Mouse (Mus musculus): Measurements from ENCODE around the gene Ankrd55. TPM values are rescaled to one million over a fixed set of nuclear protein-coding genes. Genes with fewer than 3 reads are reported as not detected.

The Ankrd55 gene
- total and polyA plus RNA-seq, 3 experiments = not detected

- no peak overlapping the region for H3K4me3 ChIP-seq (ENCODE audit: control insufficient read depth in 1 of 2, insufficient read depth in 1 of 2, low read depth in 2 of 2, low read length in 2 of 2)
- no peak for DNase-seq (ENCODE audit: low read depth, low spot score)
- H3K79me2 ChIP-seq (ENCODE audit: control insufficient read depth, insufficient read depth, low read length, poor library complexity) = no peaks in the 10 kb centered on the region
- no peak for TF ChIP-seq MAZ (IDR thresholded peaks at IDR 0.05; ENCODE audit: low read depth, low read length)
- no peak for TF ChIP-seq RAD21 (IDR thresholded peaks at IDR 0.05; ENCODE audit: low read depth, low read length)
- TF ChIP-seq HCFC1 (IDR thresholded peaks at IDR 0.05; ENCODE audit: low read depth, low read length) = no peak
- no peak for TF ChIP-seq POLR2AphosphoS2 (IDR thresholded peaks at IDR 0.05; ENCODE audit: low read length)
- H3K9me3 ChIP-seq (replicated peaks; ENCODE audit: insufficient read depth, low read length) = no peaks in the 10 kb centered on the region
- peaks cover 0 to 2% of the 10 kb centered on the region in 2 experiments; a peak in 2 of 4 replicates for H3K27me3 ChIP-seq (ENCODE audit: control insufficient read depth in 1 of 2, insufficient read depth in 2 of 2, low read length in 2 of 2)
- no peak overlapping the region for H3K9ac ChIP-seq (ENCODE audit: control insufficient read depth, low read depth, low read length, poor library complexity, severe bottlenecking)
- H3K27ac ChIP-seq (ENCODE audit: control insufficient read depth, low read depth, low read length) = no peak overlapping the region
- no peaks in the 10 kb centered on the region for H3K36me3 ChIP-seq (ENCODE audit: control insufficient read depth in 1 of 2, insufficient read depth in 2 of 2, low read length in 2 of 2)
- no peaks in the 10 kb centered on the region for H3K4me1 ChIP-seq (ENCODE audit: control insufficient read depth in 1 of 2, insufficient read depth in 2 of 2, low read length in 2 of 2)
Measured at GRCm38 (mm10) chr13:112405184-112405583, 116.9 kb downstream of the Ankrd55 start.

- H3K36me3 ChIP-seq (ENCODE audit: control insufficient read depth in 1 of 2, insufficient read depth in 2 of 2, low read length in 2 of 2) = no peaks in the 10 kb centered on the region
- TF ChIP-seq POLR2AphosphoS5 (IDR thresholded peaks at IDR 0.05; ENCODE audit: borderline replicate concordance, low read depth, low read length) (no peak), JUND (IDR thresholded peaks at IDR 0.05; ENCODE audit: low read depth, low read length) (no peak), TCF12 (IDR thresholded peaks at IDR 0.05; ENCODE audit: low read depth, low read length) (no peak), MYB (IDR thresholded peaks at IDR 0.05; ENCODE audit: low read depth, low read length) (no peak), ELF1 (IDR thresholded peaks at IDR 0.05; ENCODE audit: low read depth, low read length) (no peak), CHD2 (IDR thresholded peaks at IDR 0.05; ENCODE audit: low read length) (no peak), EP300 (IDR thresholded peaks at IDR 0.05; ENCODE audit: low read depth in 1 of 2, low read length in 2 of 2) (no peak), GATA1 (IDR thresholded peaks at IDR 0.05; ENCODE audit: low read depth, low read length) (no peak), HCFC1 (IDR thresholded peaks at IDR 0.05; ENCODE audit: low read depth, low read length) (no peak), ETS1 (IDR thresholded peaks at IDR 0.05; ENCODE audit: low read depth, low read length) (no peak), ZNF384 (IDR thresholded peaks at IDR 0.05; ENCODE audit: low read depth, low read length) (no peak), MYC (IDR thresholded peaks at IDR 0.05; ENCODE audit: low read depth, low read length) (no peak)
- H3K27ac ChIP-seq (ENCODE audit: control insufficient read depth, low read depth, low read length) = no peak overlapping the region
- DNase-seq (ENCODE audit: low read depth, low spot score) = no peak
- H3K9me3 ChIP-seq (replicated peaks; ENCODE audit: insufficient read depth, low read length) = no peaks in the 10 kb centered on the region
- H3K79me2 ChIP-seq (ENCODE audit: control insufficient read depth, insufficient read depth, low read length, poor library complexity) = no peaks in the 10 kb centered on the region
- no peak overlapping the region for H3K4me3 ChIP-seq (ENCODE audit: control insufficient read depth in 1 of 2, insufficient read depth in 1 of 2, low read depth in 2 of 2, low read length in 2 of 2)
- no peaks in the 10 kb centered on the region for H3K4me1 ChIP-seq (ENCODE audit: control insufficient read depth in 1 of 2, insufficient read depth in 2 of 2, low read length in 2 of 2)
- H3K27me3 ChIP-seq (ENCODE audit: control insufficient read depth in 1 of 2, insufficient read depth in 2 of 2, low read length in 2 of 2) = no peaks in the 10 kb centered on the region; a peak in 1 of 4 replicates
- H3K9ac ChIP-seq (ENCODE audit: control insufficient read depth, low read depth, low read length, poor library complexity, severe bottlenecking) = no peak overlapping the region
Measured at GRCm38 (mm10) chr13:112406618-112407017, 118.4 kb downstream of the Ankrd55 start.

DNA sequence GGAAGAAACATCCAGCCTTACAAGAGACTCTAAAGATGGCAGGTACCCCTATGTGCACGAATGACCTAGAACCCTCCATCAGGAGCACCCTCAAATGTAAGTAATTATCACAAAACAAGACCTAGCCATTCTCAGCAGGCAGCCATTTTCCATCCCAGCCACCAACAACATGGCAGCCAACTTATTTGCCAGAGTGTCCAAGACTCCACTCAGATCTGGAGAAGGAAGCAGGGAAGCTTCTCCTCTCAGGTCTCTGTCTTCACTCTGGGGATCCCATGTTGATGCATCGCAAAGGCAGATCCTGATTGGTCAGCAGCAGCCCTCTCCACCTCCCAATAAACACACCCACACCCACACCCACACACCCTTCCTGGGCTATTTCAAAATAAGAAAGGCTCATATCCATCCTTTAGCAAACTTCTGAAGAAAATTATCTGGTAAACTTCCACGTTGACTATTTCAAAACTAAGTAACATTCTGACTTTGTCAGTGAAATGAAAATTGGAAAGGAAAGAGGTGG, 119.0 kb downstream of the Ankrd55 start:
- H3K27ac ChIP-seq (ENCODE audit: control insufficient read depth, low read depth, low read length) = no peak overlapping the region
- H3K27me3 ChIP-seq (ENCODE audit: control insufficient read depth in 1 of 2, insufficient read depth in 2 of 2, low read length in 2 of 2) = no peaks in the 10 kb centered on the region; a peak in 1 of 4 replicates
- no peaks in the 10 kb centered on the region for H3K36me3 ChIP-seq (ENCODE audit: control insufficient read depth in 1 of 2, insufficient read depth in 2 of 2, low read length in 2 of 2)
- H3K9me3 ChIP-seq (replicated peaks; ENCODE audit: insufficient read depth, low read length) = no peaks in the 10 kb centered on the region
- no peaks in the 10 kb centered on the region for H3K4me1 ChIP-seq (ENCODE audit: control insufficient read depth in 1 of 2, insufficient read depth in 2 of 2, low read length in 2 of 2)
- H3K79me2 ChIP-seq (ENCODE audit: control insufficient read depth, insufficient read depth, low read length, poor library complexity) = no peaks in the 10 kb centered on the region
- no peak for DNase-seq (ENCODE audit: low read depth, low spot score)
- H3K9ac ChIP-seq (ENCODE audit: control insufficient read depth, low read depth, low read length, poor library complexity, severe bottlenecking) = no peak overlapping the region
- H3K4me3 ChIP-seq (ENCODE audit: control insufficient read depth in 1 of 2, insufficient read depth in 1 of 2, low read depth in 2 of 2, low read length in 2 of 2) = no peak overlapping the region
- TF ChIP-seq ZKSCAN1 (IDR thresholded peaks at IDR 0.05; ENCODE audit: low read depth, low read length) = no peak
- TF ChIP-seq SMC3 (IDR thresholded peaks at IDR 0.05; ENCODE audit: low read depth, low read length) = no peak
